Mouse (Mus musculus): ENCODE measurements around the gene Eogt.

- TF ChIP-seq CTCF (IDR thresholded peaks at IDR 0.05; ENCODE audit: low read depth) (no peak), EP300 (IDR thresholded peaks at IDR 0.05; ENCODE audit: low read depth) (no peak)
Measured at GRCm38 (mm10) chr6:97142611-97143010, 6.4 kb downstream of the Eogt start.
